Mouse (Mus musculus) liver, adult 2 months (tissue): ENCODE measurements around the gene Cmah.

ENCODE experiments used
- CTCF ChIP-seq: fragments of 200-500 bp; IDR thresholded peaks from 2 replicates; pipeline ENCODE4 v1.5.1; 2011; ENCODE audit warnings: low read depth, low read length, control low read depth
- POLR2A ChIP-seq: fragments of 200-500 bp; IDR thresholded peaks from 2 replicates; pipeline ENCODE4 v1.6.1; 2011; ENCODE audit warnings: low read length, control low read depth; ENCODE audit not compliant: insufficient read depth; ENCODE audit errors: extremely low read depth

- TF ChIP-seq CTCF (no peak), POLR2A (no peak)
Observed at GRCm38 (mm10) chr13:24392655-24393054, 65.5 kb downstream of the Cmah start.
